Mouse (Mus musculus): ENCODE measurements around the gene Sin3b. TPM values are rescaled to one million over a fixed set of nuclear protein-coding genes. Genes with fewer than 3 reads are reported as not detected.

Sin3b gene
- total and polyA plus RNA-seq, 2 experiments = 47.9 to 86.9 TPM

- DNase-seq (ENCODE audit: extremely low read depth, low read depth, low spot score) = no peak
Measured at GRCm38 (mm10) chr8:72749846-72750245, 26.8 kb downstream of the Sin3b start.

GRCm38 (mm10) chr8:72750266-72750665 lies 27.2 kb downstream of the Sin3b start:
- 96% methylated on average over 6 of the region's 6 CpGs for WGBS
- DNase-seq (ENCODE audit: extremely low read depth, low read depth, low spot score) = no peak
- TF ChIP-seq POLR2A (IDR thresholded peaks at IDR 0.05; ENCODE audit: extremely low read depth, insufficient read depth, low read length) (no peak), CTCF (IDR thresholded peaks at IDR 0.05; ENCODE audit: low read depth, low read length) (no peak)
- no peak overlapping the region for H3K9ac ChIP-seq (ENCODE audit: low read depth, low read length)
- H3K4me3 ChIP-seq (ENCODE audit: insufficient read depth, low read depth, low read length) = no peak overlapping the region
- H3K79me2 ChIP-seq (ENCODE audit: control insufficient read depth, insufficient read depth, low read length) = no peaks in the 10 kb centered on the region
- no peak overlapping the region for H3K27ac ChIP-seq (replicated peaks; ENCODE audit: insufficient read depth, low read depth, low read length)
- H3K36me3 ChIP-seq (ENCODE audit: control insufficient read depth, insufficient read depth, low read length) = peaks cover 42% of the 10 kb centered on the region
- H3K27me3 ChIP-seq (ENCODE audit: control insufficient read depth, insufficient read depth, low read length) = no peaks in the 10 kb centered on the region
- no peaks in the 10 kb centered on the region for H3K4me1 ChIP-seq (ENCODE audit: control insufficient read depth, insufficient read depth, low read length)

More at GRCm38 (mm10) chr8:72749846-72750245, 26.8 kb downstream of the Sin3b start:
- Histone ChIP-seq H3K4me3 (ENCODE audit: insufficient read depth, low read depth, low read length) (no peak overlapping the region), H3K79me2 (ENCODE audit: control insufficient read depth, insufficient read depth, low read length) (no peaks in the 10 kb centered on the region), H3K36me3 (ENCODE audit: control insufficient read depth, insufficient read depth, low read length) (peaks cover 44% of the 10 kb centered on the region), H3K27me3 (ENCODE audit: control insufficient read depth, insufficient read depth, low read length) (no peaks in the 10 kb centered on the region), H3K4me1 (ENCODE audit: control insufficient read depth, insufficient read depth, low read length) (no peaks in the 10 kb centered on the region), H3K9ac (ENCODE audit: low read depth, low read length) (no peak overlapping the region), H3K27ac (replicated peaks; ENCODE audit: insufficient read depth, low read depth, low read length) (no peak overlapping the region)
- WGBS = 96% methylated on average over 26 of the region's 26 CpGs
- TF ChIP-seq POLR2A (IDR thresholded peaks at IDR 0.05; ENCODE audit: extremely low read depth, insufficient read depth, low read length) (no peak), CTCF (IDR thresholded peaks at IDR 0.05; ENCODE audit: low read depth, low read length) (no peak)

GRCm38 (mm10) chr8:72751126-72751525 lies 28.0 kb downstream of the Sin3b start:
- no peaks in the 10 kb centered on the region for H3K79me2 ChIP-seq (ENCODE audit: control insufficient read depth, insufficient read depth, low read length)
- no peaks in the 10 kb centered on the region for H3K4me1 ChIP-seq (ENCODE audit: control insufficient read depth, insufficient read depth, low read length)
- DNase-seq (ENCODE audit: extremely low read depth, low read depth, low spot score) = no peak
- H3K27ac ChIP-seq (replicated peaks; ENCODE audit: insufficient read depth, low read depth, low read length) = no peak overlapping the region
- no peak overlapping the region for H3K4me3 ChIP-seq (ENCODE audit: insufficient read depth, low read depth, low read length)
- peaks cover 39% of the 10 kb centered on the region for H3K36me3 ChIP-seq (ENCODE audit: control insufficient read depth, insufficient read depth, low read length)
- TF ChIP-seq CTCF (IDR thresholded peaks at IDR 0.05; ENCODE audit: low read depth, low read length) (no peak), POLR2A (IDR thresholded peaks at IDR 0.05; ENCODE audit: extremely low read depth, insufficient read depth, low read length) (no peak)
- H3K27me3 ChIP-seq (ENCODE audit: control insufficient read depth, insufficient read depth, low read length) = no peaks in the 10 kb centered on the region
- H3K9ac ChIP-seq (ENCODE audit: low read depth, low read length) = no peak overlapping the region
- 93% methylated on average over 3 of the region's 3 CpGs for WGBS

GRCm38 (mm10) chr8:72752289-72752688 lies 29.2 kb downstream of the Sin3b start:
- H3K9ac ChIP-seq (ENCODE audit: low read depth, low read length) = no peak overlapping the region
- H3K27ac ChIP-seq (replicated peaks; ENCODE audit: insufficient read depth, low read depth, low read length) = no peak overlapping the region
- peaks cover 37% of the 10 kb centered on the region; the same call in 1 of the 2 replicates for H3K36me3 ChIP-seq (ENCODE audit: control insufficient read depth, insufficient read depth, low read length)
- no peak overlapping the region for H3K4me3 ChIP-seq (ENCODE audit: insufficient read depth, low read depth, low read length)
- 87% methylated on average over 3 of the region's 3 CpGs for WGBS
- no peak for DNase-seq (ENCODE audit: extremely low read depth, low read depth, low spot score)
- no peak for TF ChIP-seq POLR2A (IDR thresholded peaks at IDR 0.05; ENCODE audit: extremely low read depth, insufficient read depth, low read length)
- no peaks in the 10 kb centered on the region for H3K27me3 ChIP-seq (ENCODE audit: control insufficient read depth, insufficient read depth, low read length)
- no peaks in the 10 kb centered on the region for H3K79me2 ChIP-seq (ENCODE audit: control insufficient read depth, insufficient read depth, low read length)
- H3K4me1 ChIP-seq (ENCODE audit: control insufficient read depth, insufficient read depth, low read length) = no peaks in the 10 kb centered on the region

GRCm38 (mm10) chr8:72753165-72753564 lies 30.1 kb downstream of the Sin3b start:
- no peaks in the 10 kb centered on the region for H3K27me3 ChIP-seq (ENCODE audit: control insufficient read depth, insufficient read depth, low read length)
- no peak overlapping the region for H3K4me3 ChIP-seq (ENCODE audit: insufficient read depth, low read depth, low read length)
- DNase-seq (ENCODE audit: extremely low read depth, low read depth, low spot score) = no peak
- no peaks in the 10 kb centered on the region for H3K79me2 ChIP-seq (ENCODE audit: control insufficient read depth, insufficient read depth, low read length)
- H3K27ac ChIP-seq (replicated peaks; ENCODE audit: insufficient read depth, low read depth, low read length) = no peak overlapping the region
- TF ChIP-seq POLR2A (IDR thresholded peaks at IDR 0.05; ENCODE audit: extremely low read depth, insufficient read depth, low read length) = no peak
- no peak for TF ChIP-seq CTCF (IDR thresholded peaks at IDR 0.05; ENCODE audit: low read depth, low read length)
- peaks cover 36% of the 10 kb centered on the region; the same call in 1 of the 2 replicates for H3K36me3 ChIP-seq (ENCODE audit: control insufficient read depth, insufficient read depth, low read length)
- no peaks in the 10 kb centered on the region for H3K4me1 ChIP-seq (ENCODE audit: control insufficient read depth, insufficient read depth, low read length)
- 98% methylated on average over 9 of the region's 9 CpGs for WGBS
- H3K9ac ChIP-seq (ENCODE audit: low read depth, low read length) = no peak overlapping the region

GRCm38 (mm10) chr8:72753781-72754180 lies 30.7 kb downstream of the Sin3b start:
- WGBS = 97% methylated on average over 2 of the region's 2 CpGs
- no peak for TF ChIP-seq POLR2A (IDR thresholded peaks at IDR 0.05; ENCODE audit: extremely low read depth, insufficient read depth, low read length)
- no peak for TF ChIP-seq CTCF (IDR thresholded peaks at IDR 0.05; ENCODE audit: low read depth, low read length)
- H3K27ac ChIP-seq (replicated peaks; ENCODE audit: insufficient read depth, low read depth, low read length) = no peak overlapping the region
- H3K9ac ChIP-seq (ENCODE audit: low read depth, low read length) = no peak overlapping the region
- H3K79me2 ChIP-seq (ENCODE audit: control insufficient read depth, insufficient read depth, low read length) = no peaks in the 10 kb centered on the region
- no peaks in the 10 kb centered on the region for H3K4me1 ChIP-seq (ENCODE audit: control insufficient read depth, insufficient read depth, low read length)
- no peak for DNase-seq (ENCODE audit: extremely low read depth, low read depth, low spot score)
- H3K4me3 ChIP-seq (ENCODE audit: insufficient read depth, low read depth, low read length) = no peak overlapping the region
- H3K36me3 ChIP-seq (ENCODE audit: control insufficient read depth, insufficient read depth, low read length) = peaks cover 32% of the 10 kb centered on the region; the same call in 1 of the 2 replicates
- H3K27me3 ChIP-seq (ENCODE audit: control insufficient read depth, insufficient read depth, low read length) = no peaks in the 10 kb centered on the region
